Mouse (Mus musculus) lung, postnatal 4 days (tissue): ENCODE results near the gene Jagn1.

Source experiments
- DNase-seq, 2 experiments: peaks; one replicate each; pipeline ENCODE4 v3.0.0; 2021

Jagn1 gene

GRCm38 (mm10) chr6:113435664-113436205 lies 6.6 kb upstream of the Jagn1 start, which contains the start of gene Cidec:
Gene Cidec (minus strand): TSS chr6:113435760.
- peak in 1 of 2 experiments; percentile 40 for DNase-seq

- DNase-seq, result no peak
Measured at GRCm38 (mm10) chr6:113437135-113437534, 5.2 kb upstream of the Jagn1 start.

DNA sequence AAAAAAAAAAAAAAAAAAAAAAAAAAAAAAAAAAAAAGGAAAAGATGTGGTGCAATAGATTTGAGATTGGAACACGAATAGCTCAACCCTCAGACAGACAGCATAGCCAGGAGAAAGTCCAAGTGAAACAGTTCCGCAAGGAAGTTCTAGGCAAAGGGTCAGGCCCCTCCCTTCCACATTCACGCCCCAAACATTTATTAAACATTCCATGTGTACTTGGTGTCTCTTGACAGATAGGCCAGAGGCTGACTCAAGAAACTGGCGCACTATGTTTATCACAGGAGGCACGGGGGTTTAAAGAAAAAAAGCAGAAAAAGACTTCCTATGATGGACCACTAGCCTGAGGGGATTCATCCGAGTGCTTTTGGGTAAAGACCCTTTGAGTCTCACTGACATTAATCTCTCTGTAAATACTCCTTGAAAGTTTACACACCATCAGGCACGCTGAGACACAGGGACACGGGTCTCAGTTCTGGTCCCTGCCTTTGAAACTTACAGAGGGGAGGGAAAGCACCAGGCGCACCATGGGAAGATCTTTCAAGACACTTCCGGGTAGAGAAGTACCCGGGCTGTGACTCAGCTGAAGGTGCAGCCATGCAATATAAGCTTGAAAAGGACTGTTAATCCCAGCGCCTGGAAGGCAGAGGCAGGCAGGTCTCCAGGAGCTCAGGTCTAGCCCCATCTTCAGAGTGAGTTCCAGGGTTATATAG lies 3.5 kb upstream of the Jagn1 start:
- DNase-seq, result no peak

GRCm38 (mm10) chr6:113440686-113441085 lies 1.7 kb upstream of the Jagn1 start:
- DNase-seq, result no peak

GRCm38 (mm10) chr6:113441147-113441680 lies 1.2 kb upstream of the Jagn1 start:
- DNase-seq, result peak in 1 of 2 experiments; percentile 76

GRCm38 (mm10) chr6:113442087-113442441 lies 305 bp upstream of the Jagn1 start:
- DNase-seq, result no peak

DNA sequence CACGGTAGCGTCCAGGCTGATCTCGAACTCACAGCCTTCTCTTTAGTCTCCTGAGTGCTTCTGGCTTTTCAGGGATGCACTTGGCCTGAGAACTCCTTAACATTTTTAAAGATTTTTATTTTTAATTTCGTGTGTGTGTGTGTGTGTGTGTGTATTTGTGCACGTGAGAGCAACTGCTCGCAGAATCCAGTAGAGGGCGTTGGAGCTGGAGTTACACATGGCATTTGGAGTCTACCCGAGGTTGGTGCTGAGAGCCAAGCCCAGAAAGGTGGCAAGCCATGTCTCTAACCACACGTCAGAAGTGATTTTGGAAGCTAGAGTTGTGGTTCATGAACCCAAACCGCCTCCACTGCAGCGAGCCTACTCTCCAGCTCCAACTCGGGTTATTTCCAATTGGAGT lies 722 bp downstream of the Jagn1 start:
- DNase-seq, result no peak

DNA sequence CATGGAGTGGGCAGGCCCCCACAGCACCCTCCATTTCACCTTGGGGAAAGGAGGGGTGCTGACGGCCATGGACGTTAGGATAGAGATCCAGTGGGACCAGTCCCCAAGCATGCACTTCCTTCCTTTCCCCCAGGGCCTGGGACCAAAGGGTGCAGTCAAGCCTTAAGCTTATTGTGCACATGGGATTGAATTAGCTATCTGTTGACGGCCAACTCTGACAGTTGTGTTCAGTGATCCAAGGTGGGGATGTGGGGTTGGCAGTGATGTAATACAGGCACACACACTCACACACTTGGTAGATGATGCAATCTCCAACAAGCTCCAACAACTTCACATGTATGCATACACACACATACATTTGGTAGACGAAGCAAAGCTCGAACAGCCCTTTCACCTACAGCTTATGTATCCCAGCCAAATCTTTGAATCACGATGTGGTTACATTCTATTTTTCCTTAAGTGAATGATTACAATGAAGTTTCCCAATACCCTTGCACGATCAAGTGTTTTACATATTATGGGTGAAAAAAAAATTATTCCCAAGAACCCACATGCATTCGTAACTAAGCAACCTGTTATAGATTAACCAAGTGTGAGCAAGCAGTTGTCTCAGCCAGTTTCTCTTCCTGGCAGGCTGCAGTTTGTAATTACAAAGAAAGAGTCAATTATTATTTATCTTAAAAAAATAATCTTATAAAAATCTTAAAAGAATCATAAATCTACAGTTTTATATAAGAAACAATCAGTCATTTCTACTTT lies 2.0 kb downstream of the Jagn1 start:
- no peak for DNase-seq

- DNase-seq, result no peak
Measured at GRCm38 (mm10) chr6:113447639-113448038, 5.3 kb downstream of the Jagn1 start.

- DNase-seq, result no peak
Measured at GRCm38 (mm10) chr6:113451839-113452238, 9.5 kb downstream of the Jagn1 start.

GRCm38 (mm10) chr6:113455007-113455406 lies 12.6 kb downstream of the Jagn1 start:
- DNase-seq, result no peak

GRCm38 (mm10) chr6:113457952-113458534 lies 15.7 kb downstream of the Jagn1 start, which contains the start of gene Il17re:
Gene Il17re (plus strand): TSS chr6:113458484.
- DNase-seq, result no peak

DNA sequence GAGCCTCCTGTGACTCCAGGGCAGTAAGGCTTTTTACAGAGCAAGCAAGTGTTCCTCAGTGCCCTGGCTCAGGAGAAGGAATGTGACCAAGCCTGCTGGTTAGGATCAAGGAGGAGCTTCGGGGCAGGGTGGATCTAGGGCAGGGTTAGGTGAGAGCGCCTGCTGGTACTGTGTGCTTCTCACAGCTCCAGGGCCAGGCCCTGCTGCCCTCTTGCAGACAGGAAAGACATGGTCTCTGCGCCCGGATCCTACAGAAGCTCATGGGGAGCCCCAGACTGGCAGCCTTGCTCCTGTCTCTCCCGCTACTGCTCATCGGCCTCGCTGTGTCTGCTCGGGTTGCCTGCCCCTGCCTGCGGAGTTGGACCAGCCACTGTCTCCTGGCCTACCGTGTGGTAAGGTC lies 16.3 kb downstream of the Jagn1 start:
- peak; percentile 65 to 75 for DNase-seq

- no peak for DNase-seq
Measured at GRCm38 (mm10) chr6:113464040-113464439, 21.7 kb downstream of the Jagn1 start.

DNA sequence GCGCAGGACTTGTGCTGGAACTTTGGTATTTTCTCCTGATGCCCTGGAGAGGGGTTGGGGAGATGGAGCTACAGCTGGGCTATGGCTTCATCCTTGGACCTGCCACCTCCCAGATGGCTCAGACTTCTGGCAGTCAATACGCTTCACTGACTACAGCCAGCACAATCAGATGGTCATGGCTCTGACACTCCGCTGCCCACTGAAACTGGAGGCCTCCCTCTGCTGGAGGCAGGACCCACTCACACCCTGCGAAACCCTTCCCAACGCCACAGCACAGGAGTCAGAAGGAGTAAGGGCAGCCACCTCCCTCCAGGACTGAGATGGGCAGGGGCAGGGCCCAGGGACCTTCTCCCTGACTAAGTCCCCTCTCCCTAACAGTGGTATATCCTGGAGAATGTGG lies 23.2 kb downstream of the Jagn1 start:
- peak; percentile 21 to 44 for DNase-seq

DNA sequence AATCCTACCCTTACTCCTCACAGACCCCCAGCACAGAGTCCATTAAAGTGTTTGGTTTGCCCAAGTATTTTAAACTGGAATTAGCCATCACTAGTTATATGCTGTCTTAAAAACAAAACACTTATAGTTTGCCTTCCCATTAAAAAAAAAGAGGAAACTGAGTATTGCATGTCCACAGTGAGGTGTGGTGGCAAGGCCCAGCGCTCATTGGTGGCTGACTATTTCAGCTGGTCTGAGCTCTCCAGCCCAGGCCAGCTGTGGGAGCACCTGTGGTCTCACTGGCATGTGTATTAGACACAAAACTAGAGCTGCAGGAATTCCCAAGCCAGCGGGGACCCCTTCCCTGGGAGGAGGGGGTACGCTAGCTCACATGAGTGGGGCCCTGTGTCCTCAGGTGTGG lies 26.1 kb downstream of the Jagn1 start:
- no peak for DNase-seq

GRCm38 (mm10) chr6:113469021-113469420 lies 26.7 kb downstream of the Jagn1 start:
- DNase-seq, result peak; percentile 69 to 85

DNA sequence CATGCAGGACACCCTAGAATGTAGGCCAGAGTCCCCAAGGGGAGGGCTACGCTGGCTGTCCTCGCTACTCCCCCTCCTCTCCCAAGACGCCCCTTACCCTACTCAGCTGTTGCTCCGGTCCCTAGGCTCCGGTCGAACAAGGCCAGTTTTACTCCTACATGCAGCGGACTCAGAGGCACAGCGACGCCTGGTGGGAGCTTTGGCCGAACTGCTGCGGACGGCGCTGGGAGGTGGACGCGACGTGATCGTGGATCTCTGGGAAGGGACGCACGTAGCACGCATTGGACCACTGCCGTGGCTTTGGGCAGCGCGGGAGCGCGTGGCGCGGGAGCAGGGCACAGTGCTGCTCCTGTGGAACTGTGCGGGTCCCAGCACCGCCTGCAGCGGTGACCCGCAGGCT lies 27.1 kb downstream of the Jagn1 start:
- DNase-seq, result peak; percentile 82 to 87

GRCm38 (mm10) chr6:113471297-113471936 lies 29.0 kb downstream of the Jagn1 start, which contains the start of gene Il17rc:
Gene Il17rc (plus strand): TSS chr6:113471427.
- peak; percentile 71 to 80 for DNase-seq

DNA sequence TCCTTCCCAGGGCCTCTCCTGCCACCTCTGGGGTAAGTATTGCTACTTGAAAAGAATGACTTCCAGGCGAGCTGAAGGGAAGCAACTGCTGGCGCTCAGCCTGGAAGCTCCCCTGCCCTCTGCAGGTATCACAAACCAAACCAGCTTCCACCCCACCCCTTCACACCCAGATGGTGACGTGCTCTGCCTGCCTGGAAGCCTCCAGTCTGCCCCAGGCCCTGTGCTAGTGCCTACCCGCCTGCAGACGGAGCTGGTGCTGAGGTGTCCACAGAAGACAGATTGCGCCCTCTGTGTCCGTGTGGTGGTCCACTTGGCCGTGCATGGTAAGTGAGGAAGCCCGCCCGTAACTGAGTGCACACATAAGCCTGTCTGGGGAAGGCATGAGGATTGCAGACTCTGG lies 29.7 kb downstream of the Jagn1 start:
- no peak for DNase-seq

GRCm38 (mm10) chr6:113473246-113473645 lies 30.9 kb downstream of the Jagn1 start:
- no peak for DNase-seq

- DNase-seq, result no peak
Measured at GRCm38 (mm10) chr6:113473715-113474114, 31.3 kb downstream of the Jagn1 start.

DNA sequence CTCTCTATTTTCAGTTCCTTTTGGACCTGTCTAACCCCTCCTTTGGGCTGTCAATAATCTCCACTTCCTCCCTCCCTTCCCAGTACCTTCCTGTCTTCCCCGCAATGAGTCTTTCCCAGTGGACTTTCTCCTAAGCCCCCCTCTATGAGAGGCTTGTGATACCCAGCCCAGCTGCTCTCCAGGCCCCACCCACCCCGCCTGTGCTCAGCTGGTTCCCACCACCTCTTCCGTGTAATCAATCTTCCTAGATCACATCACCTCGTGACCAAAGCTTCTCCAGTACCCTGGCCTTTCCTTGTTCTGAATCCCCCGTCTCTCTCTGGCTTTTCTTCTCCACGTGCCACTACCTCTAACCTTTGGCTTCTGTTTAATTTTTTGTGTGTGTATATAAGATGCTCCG lies 35.0 kb downstream of the Jagn1 start:
- no peak for DNase-seq
